Mouse (Mus musculus) C2C12 (cell line): ENCODE measurements around the gene Fto.

ENCODE experiments used
- CTCF ChIP-seq: IDR thresholded peaks from one replicate; pipeline ENCODE4 v1.5.1; 2011; ENCODE audit not compliant: control insufficient read depth, insufficient read depth, insufficient read length
- MYOG ChIP-seq: IDR thresholded peaks from one replicate; pipeline ENCODE4 v1.6.1; 2011; ENCODE audit not compliant: control insufficient read depth, insufficient read length; ENCODE audit errors: extremely low read depth

DNA sequence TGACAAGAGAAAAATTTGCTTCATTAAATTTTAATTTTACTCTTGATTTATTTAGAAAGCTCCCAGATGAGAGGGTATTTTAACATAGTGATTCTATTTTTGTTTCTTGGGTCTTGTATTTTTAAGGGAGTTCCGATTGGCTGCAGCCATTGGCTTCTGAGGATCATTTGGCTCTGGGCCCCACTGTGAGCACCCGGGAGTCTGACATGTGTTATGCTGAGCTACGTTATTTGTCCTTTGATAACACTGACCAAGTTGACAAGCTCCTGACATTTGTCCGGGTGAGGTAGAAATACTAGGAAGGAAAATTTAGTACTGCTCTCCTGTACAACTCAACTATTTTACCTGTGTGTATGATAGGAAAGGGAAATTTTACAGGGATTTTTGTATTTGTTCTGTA lies 58.7 kb downstream of the Fto start:
- TF ChIP-seq CTCF, result no peak
- TF ChIP-seq MYOG, result no peak
